Mouse (Mus musculus) ovary, postnatal 10 days (tissue): Measurements from ENCODE around the gene Cers5.
"Not testable (repeated sequence)": the region's sequence is repeated elsewhere in the genome, so short reads cannot be mapped to it uniquely, and the experiment has no call there.

Source experiments
- DNase-seq: peaks from one replicate; pipeline ENCODE4 v3.0.0; 2022; ENCODE audit warnings: low spot score

Gene Cers5

GRCm38 (mm10) chr15:99772881-99772924 is at the start of gene Cers5:
Gene Cers5 (minus strand): TSS chr15:99772885.
- DNase-seq = not testable (repeated sequence)

DNA sequence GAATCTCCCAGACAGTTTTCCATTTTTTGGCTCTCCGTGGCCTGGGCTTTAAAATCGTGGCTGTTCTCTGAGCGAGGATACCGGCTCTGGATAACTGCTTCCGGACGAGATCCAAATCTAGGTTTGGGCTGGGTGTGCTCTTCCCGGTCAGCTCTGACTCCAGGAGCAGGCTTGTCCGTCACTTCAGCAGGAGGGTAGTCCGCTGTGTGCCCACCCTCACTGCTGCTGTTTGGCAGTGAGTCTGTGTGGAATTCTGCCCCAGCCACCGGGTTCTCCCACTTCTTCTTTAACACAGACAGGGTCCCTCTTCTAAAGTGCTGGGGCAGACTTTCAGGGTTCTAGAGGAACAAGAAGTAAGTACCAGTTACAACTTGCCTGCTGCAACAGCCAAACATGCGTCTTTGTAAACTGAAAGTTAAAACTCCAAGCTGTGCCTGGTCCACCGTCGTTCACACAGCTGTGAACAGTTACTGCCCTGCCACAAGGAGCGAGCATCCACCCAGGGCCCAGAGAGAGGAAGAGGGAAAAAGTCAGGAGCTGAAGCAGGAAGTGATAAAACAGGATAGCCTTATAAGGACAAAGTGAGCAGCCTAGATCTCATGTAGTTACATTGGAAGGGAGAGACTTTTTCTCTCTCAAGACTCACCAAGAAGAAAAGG is 47.1 kb upstream of the Cers5 start:
- DNase-seq = no peak

DNA sequence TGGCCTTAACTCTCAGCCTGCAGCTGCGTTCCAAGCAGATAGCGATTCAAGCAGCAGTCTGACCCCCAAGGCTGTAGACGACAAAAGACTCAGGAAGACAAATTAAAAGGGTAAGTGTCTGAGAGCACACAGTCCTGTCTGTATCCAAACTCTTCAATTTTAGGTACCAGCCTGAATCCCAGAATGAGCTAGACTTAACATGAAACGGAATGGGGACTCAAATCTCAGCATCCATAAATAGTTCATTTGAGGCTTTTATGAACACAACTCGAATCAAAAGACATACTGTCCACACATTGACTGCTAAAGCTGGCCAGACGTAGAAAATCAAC is 46.4 kb upstream of the Cers5 start:
- no peak for DNase-seq

GRCm38 (mm10) chr15:99818321-99819108 is 45.8 kb upstream of the Cers5 start:
- DNase-seq = no peak

DNA sequence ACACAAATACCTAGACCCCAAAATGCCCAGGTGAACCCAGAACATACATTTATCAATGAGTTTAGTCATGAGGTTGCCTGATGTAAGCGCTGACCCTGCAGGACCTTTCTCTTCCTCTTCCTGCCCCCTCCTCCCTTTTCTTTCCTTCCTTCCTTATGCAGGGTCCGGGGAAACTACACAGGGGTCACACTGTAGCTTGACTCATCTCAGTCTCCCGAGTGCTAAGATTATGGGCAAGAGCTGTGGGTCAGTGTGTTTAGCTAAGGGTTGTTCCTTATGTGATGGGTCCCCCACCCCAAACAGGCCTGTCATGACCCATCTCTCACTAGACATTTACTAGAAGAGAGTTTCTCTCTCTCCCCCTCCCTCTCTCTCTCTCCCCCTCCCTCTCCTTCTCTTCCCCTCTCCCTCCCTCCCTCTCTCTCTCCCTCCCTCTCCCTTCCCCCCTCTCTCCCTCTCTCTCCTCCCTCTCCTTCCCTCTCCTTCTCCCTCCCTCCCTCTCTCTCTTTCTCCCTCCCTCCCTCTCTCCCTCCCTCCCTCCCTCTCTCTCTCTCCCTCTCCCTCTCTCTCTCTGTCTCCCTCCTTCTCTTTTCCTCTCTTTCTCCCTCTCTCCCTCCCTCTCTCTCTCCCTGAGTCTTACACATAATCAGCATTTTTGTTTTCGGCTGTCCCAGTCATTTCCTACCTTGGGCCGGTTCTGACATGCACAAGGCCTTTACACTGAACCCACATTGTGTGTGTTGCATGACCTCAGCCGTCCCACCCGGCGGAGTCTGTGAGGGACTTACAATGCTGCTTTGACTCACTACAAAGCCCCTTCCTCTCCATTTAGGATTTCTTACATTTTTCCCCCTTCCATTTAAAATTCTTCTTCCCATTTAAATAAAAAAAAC is 44.9 kb upstream of the Cers5 start:
- no peak for DNase-seq

- no peak for DNase-seq
Measured at GRCm38 (mm10) chr15:99815999-99816398, 43.3 kb upstream of the Cers5 start.

GRCm38 (mm10) chr15:99814554-99815260 is 42.0 kb upstream of the Cers5 start:
- no peak for DNase-seq

GRCm38 (mm10) chr15:99813639-99814038 is 41.0 kb upstream of the Cers5 start:
- DNase-seq = no peak

DNA sequence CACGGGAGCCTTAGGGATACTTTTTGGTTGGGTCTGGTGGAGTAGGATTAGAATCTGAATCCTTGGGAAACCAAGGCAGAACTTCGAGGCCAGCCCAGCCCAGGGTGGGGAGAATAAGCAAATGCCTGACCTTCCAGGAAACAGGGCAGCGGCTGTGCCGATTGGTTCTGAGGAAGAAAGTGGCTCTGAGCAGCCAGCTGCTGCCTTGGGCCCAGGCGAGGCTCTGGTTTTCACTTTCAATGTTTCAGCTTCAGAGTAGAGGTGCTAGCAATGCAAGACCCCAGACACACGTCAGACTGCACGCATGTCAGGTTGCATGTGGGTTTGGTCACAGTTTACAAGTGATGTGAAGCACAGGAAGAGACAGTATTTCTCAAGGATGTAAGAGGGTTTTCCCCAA is 39.4 kb upstream of the Cers5 start:
- no peak for DNase-seq

DNA sequence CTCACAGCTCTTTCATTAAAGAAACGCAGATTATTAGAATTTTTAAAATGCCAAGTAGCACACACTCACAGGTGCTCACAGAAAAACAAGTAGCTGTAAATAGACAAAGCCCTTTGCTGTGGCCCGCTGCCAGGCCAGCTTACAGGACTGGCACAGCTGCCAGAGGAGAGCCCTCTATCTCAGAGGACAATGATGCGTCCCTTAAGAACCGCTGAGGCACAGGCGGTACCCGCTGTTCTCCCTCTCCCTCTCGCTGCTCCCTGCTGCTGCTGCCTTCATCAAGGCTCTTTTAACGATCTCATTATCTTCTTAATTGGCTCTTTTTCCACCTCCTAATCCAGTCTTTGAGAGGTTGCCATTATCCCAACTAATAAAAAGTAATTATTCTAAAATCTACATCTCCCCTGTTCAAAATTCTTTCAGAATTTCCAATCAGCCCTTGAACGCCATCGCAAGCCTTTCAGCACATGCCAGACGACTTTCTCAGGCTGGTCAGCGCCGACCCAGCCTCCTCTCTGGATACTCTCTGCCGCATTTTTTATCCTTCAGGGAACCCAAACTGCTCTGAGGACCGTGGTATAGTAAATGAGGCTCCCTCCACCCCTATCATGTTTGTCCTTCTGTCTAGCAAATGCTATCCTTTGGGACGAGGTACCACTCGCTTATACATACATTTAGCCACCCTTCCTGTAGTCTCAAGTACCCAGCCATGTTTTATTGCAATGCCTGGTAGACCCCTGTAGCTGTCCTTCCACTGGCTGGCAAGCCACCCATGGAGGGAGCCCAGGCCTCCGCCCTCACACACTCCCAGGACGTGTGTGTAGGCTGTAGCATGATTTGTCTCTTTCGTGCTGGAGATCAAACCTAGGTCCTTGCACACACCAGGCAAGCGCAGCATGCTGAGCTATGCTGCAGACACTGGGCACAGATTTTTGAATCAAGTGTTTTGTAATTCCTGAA is 35.4 kb upstream of the Cers5 start:
- no peak for DNase-seq

DNA sequence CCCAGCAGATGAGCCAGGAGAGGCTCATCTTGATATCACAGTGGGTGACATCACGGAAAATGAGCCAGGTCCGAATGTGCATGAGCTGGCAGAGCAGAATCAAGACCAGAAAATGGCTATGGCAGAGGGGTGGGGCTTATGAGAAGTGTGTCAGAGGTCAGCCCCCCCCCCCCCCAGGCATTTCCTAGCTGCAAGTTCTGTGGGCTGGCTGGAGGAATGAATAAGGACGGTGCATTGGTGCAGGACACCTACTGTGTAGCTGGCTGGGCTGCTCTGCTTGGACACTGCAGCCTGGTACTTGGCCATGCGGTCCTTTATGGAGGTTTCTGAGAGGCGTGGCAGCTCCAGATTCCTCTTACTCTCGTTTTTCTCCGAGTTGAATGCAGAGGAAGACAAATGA is 33.5 kb upstream of the Cers5 start:
- no peak for DNase-seq

GRCm38 (mm10) chr15:99805673-99806072 is 33.0 kb upstream of the Cers5 start:
- no peak for DNase-seq

DNA sequence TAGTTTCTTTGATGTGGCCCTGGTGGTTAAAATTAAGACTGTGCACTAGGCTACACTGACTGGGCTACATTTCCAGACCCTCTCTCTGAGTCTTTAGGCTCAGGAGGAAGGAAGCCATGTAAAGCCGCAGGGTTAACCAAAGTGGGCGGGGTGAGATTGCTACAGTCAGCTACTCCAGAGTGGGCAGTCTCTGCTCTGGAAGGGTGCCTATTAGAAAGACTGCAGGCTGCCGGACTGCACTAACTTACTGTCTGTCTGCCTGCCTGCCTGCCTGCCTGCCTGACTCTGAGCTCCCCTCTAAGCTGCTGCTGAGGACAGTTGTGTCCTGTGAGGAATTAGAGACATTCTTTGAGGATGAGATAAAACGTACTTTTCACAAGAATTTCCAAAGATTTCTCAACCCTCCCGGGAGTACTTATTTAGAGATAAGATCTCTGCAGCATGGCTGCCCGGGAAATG is 30.5 kb upstream of the Cers5 start:
- no peak for DNase-seq

- DNase-seq = no peak
Measured at GRCm38 (mm10) chr15:99801885-99802572, 29.3 kb upstream of the Cers5 start.

DNA sequence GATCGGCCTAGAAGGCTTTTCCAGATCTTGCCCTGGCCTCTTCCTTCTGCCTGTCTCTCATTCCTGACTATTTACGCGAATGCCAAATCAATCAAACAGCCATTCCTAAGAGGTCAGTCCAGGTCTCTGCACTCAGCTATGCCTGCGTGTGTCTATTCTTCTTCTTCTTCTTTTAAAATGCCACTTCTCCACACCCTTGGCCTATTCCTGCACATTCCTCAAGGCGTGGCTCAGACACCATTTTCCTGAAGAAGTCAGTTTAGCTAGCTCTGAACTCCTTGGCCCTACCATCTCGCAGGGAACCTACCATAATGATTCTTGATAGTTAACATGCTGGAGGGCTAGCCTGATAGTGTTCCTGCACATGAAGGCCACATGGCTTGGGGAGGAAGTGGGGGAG is 27.0 kb upstream of the Cers5 start:
- DNase-seq = no peak

- no peak for DNase-seq
Measured at GRCm38 (mm10) chr15:99797898-99798297, 25.2 kb upstream of the Cers5 start.

GRCm38 (mm10) chr15:99796735-99797134 is 24.1 kb upstream of the Cers5 start:
- no peak for DNase-seq

DNA sequence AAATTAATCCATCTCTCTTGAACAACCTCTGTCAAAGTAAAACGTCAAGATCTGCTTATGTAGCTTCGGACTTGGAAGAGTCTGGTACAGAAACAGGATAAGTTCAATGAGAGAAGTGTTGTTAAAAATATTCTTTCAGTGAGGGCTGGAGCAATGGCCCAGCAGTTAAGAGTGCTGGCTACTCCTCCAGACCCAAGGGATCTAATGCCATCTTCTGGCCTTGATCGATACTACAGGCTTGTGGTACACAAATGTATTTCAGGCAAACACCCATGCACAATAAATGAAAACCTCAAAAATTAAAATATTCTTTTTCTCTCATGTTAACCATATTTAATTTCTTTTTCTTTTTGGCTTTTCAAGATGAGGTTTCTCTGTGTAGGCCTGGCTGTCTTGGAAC is 23.4 kb upstream of the Cers5 start:
- no peak for DNase-seq

GRCm38 (mm10) chr15:99792221-99792815 is 19.6 kb upstream of the Cers5 start:
- no peak for DNase-seq

DNA sequence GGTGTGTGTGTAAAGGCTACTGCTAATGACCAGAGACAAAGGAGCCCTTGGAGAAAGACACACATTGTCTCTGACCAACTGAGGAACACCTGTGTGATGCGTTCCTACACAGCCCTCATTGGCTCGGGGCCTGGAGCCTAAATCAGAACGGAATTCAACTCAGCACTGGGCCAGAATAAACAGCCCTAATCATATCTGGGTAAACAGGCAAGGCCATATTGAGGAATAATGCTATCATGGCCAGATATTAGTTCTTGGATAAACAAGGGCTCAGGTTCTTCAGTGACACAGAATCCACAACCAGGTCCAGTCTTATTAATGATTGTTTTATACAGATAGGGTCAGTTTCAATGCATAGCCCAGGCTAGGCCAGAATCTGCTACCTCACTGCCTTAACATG is 18.3 kb upstream of the Cers5 start:
- DNase-seq = no peak

GRCm38 (mm10) chr15:99790464-99790863 is 17.8 kb upstream of the Cers5 start:
- no peak for DNase-seq
